Mouse (Mus musculus) erythroblast, embryonic 14.5 days (primary cell): ENCODE results near the gene Timm8a2.

Source experiments
- GATA1 ChIP-seq: IDR thresholded peaks from 2 replicates; pipeline ENCODE4 v1.6.1; 2012; ENCODE audit warnings: low read length, inconsistent platforms, mixed read lengths
- TAL1 ChIP-seq: IDR thresholded peaks from 3 replicates; pipeline ENCODE4 v1.6.1; 2012; ENCODE audit warnings: low read length, inconsistent platforms, mixed read lengths

DNA sequence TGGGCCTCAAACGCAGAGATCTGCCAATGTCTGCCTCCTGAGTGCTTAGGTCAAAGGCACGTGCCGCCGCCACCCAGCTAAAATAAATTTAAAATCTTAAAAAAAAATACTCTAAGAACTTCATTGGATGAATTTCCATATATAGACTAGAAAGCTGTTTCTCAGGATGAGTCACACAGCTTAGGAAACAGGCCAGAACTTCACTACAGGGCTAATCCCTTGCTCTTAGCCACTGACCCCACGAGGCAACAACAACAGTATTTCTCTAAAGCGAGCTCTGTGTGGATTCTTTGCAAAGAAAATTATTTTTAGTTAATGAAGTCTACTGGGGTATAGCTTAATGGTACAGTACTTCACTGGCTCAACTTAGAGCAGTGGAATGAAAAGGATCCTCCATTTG lies 26.9 kb downstream of the Timm8a2 start:
- TF ChIP-seq GATA1 (no peak), TAL1 (no peak)
